Mouse (Mus musculus): ENCODE data around the gene Cdc20. TPM values are rescaled to one million over a fixed set of nuclear protein-coding genes. Genes with fewer than 3 reads are reported as not detected.

The Cdc20 gene
- total and polyA plus RNA-seq, 3 experiments, result 0.76 to 1.6 (median 0.96) TPM

DNA sequence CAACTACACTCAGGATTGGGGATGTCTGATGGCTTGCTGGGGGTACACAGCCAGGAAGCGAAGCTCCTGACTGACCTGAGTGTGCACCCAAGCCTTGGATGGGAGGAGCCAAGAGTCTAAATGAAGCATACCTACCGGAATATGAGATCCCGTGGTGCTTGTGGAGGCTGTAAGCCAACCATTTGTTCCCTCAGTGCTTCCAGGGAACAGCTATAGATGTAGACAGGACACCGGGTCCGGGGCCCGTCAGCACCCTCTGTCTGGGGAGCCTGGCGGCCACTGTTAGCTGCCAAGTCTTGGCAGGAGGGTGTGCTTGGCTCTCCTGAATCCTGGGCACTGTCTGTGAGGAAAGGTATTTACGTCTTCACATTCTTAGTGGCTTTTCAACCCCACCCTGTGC, 49.8 kb downstream of the Cdc20 start:
- peak in 1 of 2 experiments; percentile 31 for DNase-seq
- TF ChIP-seq POLR2A (IDR thresholded peaks at IDR 0.05; ENCODE audit: insufficient read depth, low read depth, low read length) (no peak), EP300 (IDR thresholded peaks at IDR 0.05; ENCODE audit: insufficient read depth, low read depth, low read length) (no peak), CTCF (IDR thresholded peaks at IDR 0.05) (no peak)
- H3K36me3 ChIP-seq (ENCODE audit: control insufficient read depth, insufficient read depth, low read length), result no peaks in the 10 kb centered on the region

GRCm38 (mm10) chr4:118383271-118383670, 53.9 kb downstream of the Cdc20 start:
- Histone ChIP-seq H3K4me1 (ENCODE audit: control insufficient read depth, insufficient read depth, low read length) (no peaks in the 10 kb centered on the region), H3K27me3 (ENCODE audit: control insufficient read depth, insufficient read depth, low read length) (no peaks in the 10 kb centered on the region), H3K4me3 (no peak overlapping the region), H3K27ac (no peak overlapping the region), H3K79me2 (replicated peaks; ENCODE audit: control insufficient read depth, insufficient read depth, low read length) (no peaks in the 10 kb centered on the region), H3K9ac (ENCODE audit: low read depth, low read length) (no peak overlapping the region), H3K36me3 (ENCODE audit: control insufficient read depth, insufficient read depth, low read length) (no peaks in the 10 kb centered on the region)
- intact Hi-C loops (cut with DNase I), result no loop called here
- TF ChIP-seq EP300 (IDR thresholded peaks at IDR 0.05; ENCODE audit: insufficient read depth, low read depth, low read length) (no peak), POLR2A (IDR thresholded peaks at IDR 0.05; ENCODE audit: insufficient read depth, low read depth, low read length) (no peak), CTCF (IDR thresholded peaks at IDR 0.05) (no peak)
- no peak for DNase-seq
- WGBS, result 87% methylated on average over 7 of the region's 7 CpGs

More for the DNA sequence above, 49.8 kb downstream of the Cdc20 start:
- no peaks in the 10 kb centered on the region for H3K27me3 ChIP-seq (ENCODE audit: control insufficient read depth, insufficient read depth, low read length)
- 66% methylated on average over 8 of the region's 8 CpGs for WGBS
- intact Hi-C loops (cut with DNase I), result no loop called here
- H3K9ac ChIP-seq (ENCODE audit: low read depth, low read length), result no peak overlapping the region
- H3K4me1 ChIP-seq (ENCODE audit: control insufficient read depth, insufficient read depth, low read length), result no peaks in the 10 kb centered on the region
- no peaks in the 10 kb centered on the region for H3K79me2 ChIP-seq (replicated peaks; ENCODE audit: control insufficient read depth, insufficient read depth, low read length)
- no peak overlapping the region for H3K27ac ChIP-seq
- H3K4me3 ChIP-seq, result no peak overlapping the region

Other genes with a start within 250 kb of the Cdc20 start
- gene Ptprf, start 145.9 kb downstream of the Cdc20 start, total RNA-seq (2021), result 1 to 10 TPM; 5.8 to 6.3 TPM
- gene Ptprf, start 145.9 kb downstream of the Cdc20 start, polyA plus RNA-seq (2012; rRNA removed), result 6.6 and 7.8 TPM in 2 replicates
- 10 to 100 TPM; 10.1 to 11.1 TPM for gene Szt2, start 28.1 kb downstream of the Cdc20 start, total RNA-seq (2021)
- gene Szt2, start 28.1 kb downstream of the Cdc20 start, polyA plus RNA-seq (2012; rRNA removed), result 15.3 and 15.5 TPM in 2 replicates
- 10 to 100 TPM; 41.0 to 42.5 TPM for gene Med8, start 28.0 kb downstream of the Cdc20 start, total RNA-seq (2021)
- 19.0 and 20.8 TPM in 2 replicates for gene Med8, start 28.0 kb downstream of the Cdc20 start, polyA plus RNA-seq (2012; rRNA removed)
- 10 to 100 TPM; 16.4 to 17.5 TPM for gene Elovl1, start 9.3 kb downstream of the Cdc20 start, total RNA-seq (2021)
- 66.4 and 74.4 TPM in 2 replicates for gene Elovl1, start 9.3 kb downstream of the Cdc20 start, polyA plus RNA-seq (2012; rRNA removed)
- 1 to 10 TPM in 1 of 2 experiments, under 1 TPM in 1; 0.31 to 1.5 TPM for gene Mpl, start 20.2 kb upstream of the Cdc20 start, total RNA-seq (2021)
- gene Mpl, start 20.2 kb upstream of the Cdc20 start, polyA plus RNA-seq (2012; rRNA removed), result 0.67 and 1.3 TPM in 2 replicates
- 10 to 100 TPM; 59.8 to 63.3 TPM for gene Tie1, start 52.7 kb upstream of the Cdc20 start, total RNA-seq (2021)
- gene Tie1, start 52.7 kb upstream of the Cdc20 start, polyA plus RNA-seq (2012; rRNA removed), result 66.8 and 82.3 TPM in 2 replicates
- not detected for gene 2610528J11Rik, start 89.6 kb upstream of the Cdc20 start, total RNA-seq (2021)
- 0.37 TPM in 1 of 2 replicates, not detected in the other for gene 2610528J11Rik, start 89.6 kb upstream of the Cdc20 start, polyA plus RNA-seq (2012; rRNA removed)
- not detected for gene Tmem125, start 106.7 kb upstream of the Cdc20 start, total RNA-seq (2021)
- gene Tmem125, start 106.7 kb upstream of the Cdc20 start, polyA plus RNA-seq (2012; rRNA removed), result 0.44 and 0.70 TPM in 2 replicates
- under 1 TPM in 1 of 2 experiments, not detected in 1; 0.05 TPM for gene Cfap57, start 183.4 kb upstream of the Cdc20 start, total RNA-seq (2021)
- 0.03 and 0.14 TPM in 2 replicates for gene Cfap57, start 183.4 kb upstream of the Cdc20 start, polyA plus RNA-seq (2012; rRNA removed)
- gene Ebna1bp2, start 183.4 kb upstream of the Cdc20 start, total RNA-seq (2021), result 10 to 100 TPM; 34.1 to 38.1 TPM
- 20.0 and 22.4 TPM in 2 replicates for gene Ebna1bp2, start 183.4 kb upstream of the Cdc20 start, polyA plus RNA-seq (2012; rRNA removed)
- not detected for gene Olfr62, start 221.6 kb upstream of the Cdc20 start, total RNA-seq (2021)
- not detected in 2 replicates for gene Olfr62, start 221.6 kb upstream of the Cdc20 start, polyA plus RNA-seq (2012; rRNA removed)

Measured in heart, adult 2 months (tissue).